Mouse (Mus musculus) mouse embryonic stem cell (cell line): ENCODE measurements around the gene Cdc42bpa.

Experiments
- in situ Hi-C, 2 experiments: fragments of 300-500 bp; cut with MboI; formaldehyde crosslinking; loops; 1 replicate in 1 of 2; 3 replicates in 1 of 2; pipeline ENCODE4 v1.14.3; 2019 to 2020; ENCODE audit warnings: low sequenced_read_pairs in 2 of 2, low pct_unique_long_range_greater_than_20kb in 1 of 2, mixed read lengths in 1 of 2; ENCODE audit not compliant: unreplicated experiment in 1 of 2

Cdc42bpa gene

GRCm38 (mm10) chr1:179957431-179957830 is 2.8 kb upstream of the Cdc42bpa start:
- in situ Hi-C loops: no loop called here

- in situ Hi-C loops: no loop called here
These were observed 1.2 kb upstream of the Cdc42bpa start for GRCm38 (mm10) chr1:179958871-179959720.

- in situ Hi-C loops: no loop called here
These were observed 238 bp downstream of the Cdc42bpa start for GRCm38 (mm10) chr1:179960543-179960876.

GRCm38 (mm10) chr1:179960882-179961698 is 818 bp downstream of the Cdc42bpa start:
- in situ Hi-C loops: no loop called here

GRCm38 (mm10) chr1:179961777-179962176 is 1.5 kb downstream of the Cdc42bpa start:
- in situ Hi-C loops: no loop called here

- in situ Hi-C loops: no loop called here
These were observed 9.6 kb downstream of the Cdc42bpa start for GRCm38 (mm10) chr1:179969776-179970428.

GRCm38 (mm10) chr1:179975021-179975420 is 14.7 kb downstream of the Cdc42bpa start:
- in situ Hi-C loops: no loop called here

GRCm38 (mm10) chr1:179975645-179976275 is 15.5 kb downstream of the Cdc42bpa start:
- in situ Hi-C loops: no loop called here

- in situ Hi-C loops: no loop called here
These were observed 17.2 kb downstream of the Cdc42bpa start for GRCm38 (mm10) chr1:179977437-179977836.

- in situ Hi-C loops: no loop called here
These were observed 18.5 kb downstream of the Cdc42bpa start for GRCm38 (mm10) chr1:179978742-179979141.

- in situ Hi-C loops: no loop called here
These were observed 21.4 kb downstream of the Cdc42bpa start for GRCm38 (mm10) chr1:179981680-179982079.

- in situ Hi-C loops: no loop called here
These were observed 21.9 kb downstream of the Cdc42bpa start for GRCm38 (mm10) chr1:179982183-179982582.

GRCm38 (mm10) chr1:179982933-179983332 is 22.7 kb downstream of the Cdc42bpa start:
- in situ Hi-C loops: no loop called here

GRCm38 (mm10) chr1:179984171-179984570 is 23.9 kb downstream of the Cdc42bpa start:
- in situ Hi-C loops: no loop called here

GRCm38 (mm10) chr1:179991660-179992235 is 31.5 kb downstream of the Cdc42bpa start:
- in situ Hi-C loops: no loop called here

- in situ Hi-C loops: no loop called here
These were observed 32.0 kb downstream of the Cdc42bpa start for GRCm38 (mm10) chr1:179992255-179992654.

- in situ Hi-C loops: no loop called here
These were observed 47.8 kb downstream of the Cdc42bpa start for GRCm38 (mm10) chr1:180008057-180008456.

GRCm38 (mm10) chr1:180013479-180013878 is 53.2 kb downstream of the Cdc42bpa start:
- in situ Hi-C loops: no loop called here
